Mouse (Mus musculus): ENCODE measurements around the gene Gm20696. TPM values are rescaled to one million over a fixed set of nuclear protein-coding genes. Genes with fewer than 3 reads are reported as not detected.

Gm20696 gene
- polyA plus RNA-seq, 1 experiment from 2014 or later: 0.03 TPM

GRCm38 (mm10) chr6:99338174-99338573 is 328.4 kb downstream of the Gm20696 start:
- 62% methylated on average over 3 of the region's 3 CpGs for WGBS (ENCODE audit: missing documents)
- Histone ChIP-seq H3K27ac (peak overlapping the region; percentile 54), H3K36me3 (ENCODE audit: inconsistent target) (no peaks in the 10 kb centered on the region), H3K79me2 (ENCODE audit: inconsistent target) (no peaks in the 10 kb centered on the region), H3K4me3 (ENCODE audit: inconsistent target) (no peak overlapping the region)

GRCm38 (mm10) chr6:99337575-99337974 is 329.0 kb downstream of the Gm20696 start:
- 14% methylated on average over 6 of the region's 6 CpGs for WGBS (ENCODE audit: missing documents)
- H3K27ac ChIP-seq: peak overlapping the region; percentile 54
- H3K79me2 ChIP-seq (ENCODE audit: inconsistent target): no peaks in the 10 kb centered on the region
- no peaks in the 10 kb centered on the region for H3K36me3 ChIP-seq (ENCODE audit: inconsistent target)
- no peak overlapping the region for H3K4me3 ChIP-seq (ENCODE audit: inconsistent target)

GRCm38 (mm10) chr6:99336191-99336590 is 330.4 kb downstream of the Gm20696 start:
- Histone ChIP-seq H3K4me3 (ENCODE audit: inconsistent target) (no peak overlapping the region), H3K36me3 (ENCODE audit: inconsistent target) (no peaks in the 10 kb centered on the region), H3K27ac (peak overlapping the region; percentile 19; the same call in 1 of the 2 replicates), H3K79me2 (ENCODE audit: inconsistent target) (no peaks in the 10 kb centered on the region)
- WGBS (ENCODE audit: missing documents): 43% methylated on average over 5 of the region's 5 CpGs

- H3K4me3 ChIP-seq (ENCODE audit: inconsistent target): no peak overlapping the region
Observed at GRCm38 (mm10) chr6:99335174-99335830, 331.3 kb downstream of the Gm20696 start.

DNA sequence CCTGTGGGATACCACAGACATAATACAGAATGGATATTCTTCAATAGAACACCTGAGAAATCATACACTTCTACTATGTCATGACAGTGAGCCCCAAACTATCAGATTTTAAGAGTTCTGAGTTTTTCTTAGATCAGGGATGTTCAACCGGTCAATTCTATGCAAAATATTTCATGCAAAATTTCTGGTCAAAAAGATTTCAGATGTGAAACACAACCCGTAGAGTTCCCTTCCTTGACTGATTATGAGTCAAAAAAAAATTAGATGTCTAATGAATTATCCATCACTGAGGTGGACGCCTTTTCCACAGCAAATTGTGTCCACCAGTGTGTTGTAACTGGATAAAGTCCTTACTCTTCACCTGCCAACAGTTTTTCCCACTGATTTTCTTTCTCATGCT is 332.3 kb downstream of the Gm20696 start:
- no peak overlapping the region for H3K27ac ChIP-seq
- WGBS (ENCODE audit: missing documents): 93% methylated on average over 3 of the region's 3 CpGs

More at GRCm38 (mm10) chr6:99335174-99335830, 331.3 kb downstream of the Gm20696 start:
- 38% methylated on average over 13 of the region's 13 CpGs for WGBS (ENCODE audit: missing documents)
- Histone ChIP-seq H3K79me2 (ENCODE audit: inconsistent target) (no peaks in the 10 kb centered on the region), H3K36me3 (ENCODE audit: inconsistent target) (no peaks in the 10 kb centered on the region), H3K27ac (peak overlapping the region; percentile 19; the same call in 1 of the 2 replicates)

DNA sequence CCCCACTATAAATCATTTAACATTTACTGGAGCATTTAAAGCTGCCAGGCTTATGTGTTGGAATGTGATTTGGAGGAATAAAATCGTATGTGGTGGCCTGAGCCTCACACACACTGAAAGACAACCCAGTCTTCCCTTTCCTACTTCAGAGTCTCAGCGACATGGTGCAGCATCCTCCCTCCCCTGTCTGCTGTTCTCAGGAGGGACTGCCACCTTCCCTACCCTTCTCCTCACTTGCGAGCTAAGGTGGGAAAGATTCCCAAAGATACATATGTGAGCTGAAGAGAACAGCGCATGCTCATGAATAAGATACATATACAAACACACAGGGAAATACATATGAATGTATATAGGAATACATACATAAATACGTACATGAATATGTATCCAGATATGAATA is 333.5 kb downstream of the Gm20696 start:
- Histone ChIP-seq H3K4me3 (ENCODE audit: inconsistent target) (no peak overlapping the region), H3K36me3 (ENCODE audit: inconsistent target) (no peaks in the 10 kb centered on the region), H3K79me2 (ENCODE audit: inconsistent target) (no peaks in the 10 kb centered on the region), H3K27ac (no peak overlapping the region)
- WGBS (ENCODE audit: missing documents): 94% methylated on average over 5 of the region's 5 CpGs

More for the DNA sequence above, 332.3 kb downstream of the Gm20696 start:
- H3K79me2 ChIP-seq (ENCODE audit: inconsistent target): no peaks in the 10 kb centered on the region
- no peak overlapping the region for H3K4me3 ChIP-seq (ENCODE audit: inconsistent target)
- H3K36me3 ChIP-seq (ENCODE audit: inconsistent target): no peaks in the 10 kb centered on the region

- no peaks in the 10 kb centered on the region for H3K79me2 ChIP-seq (ENCODE audit: inconsistent target)
- H3K27ac ChIP-seq: no peak overlapping the region
- H3K36me3 ChIP-seq (ENCODE audit: inconsistent target): no peaks in the 10 kb centered on the region
- H3K4me3 ChIP-seq (ENCODE audit: inconsistent target): no peak overlapping the region
- 96% methylated on average over 4 of the region's 4 CpGs for WGBS (ENCODE audit: missing documents)
Observed at GRCm38 (mm10) chr6:99330169-99330568, 336.4 kb downstream of the Gm20696 start.

- Histone ChIP-seq H3K79me2 (ENCODE audit: inconsistent target) (no peaks in the 10 kb centered on the region), H3K36me3 (ENCODE audit: inconsistent target) (no peaks in the 10 kb centered on the region), H3K27ac (no peak overlapping the region), H3K4me3 (ENCODE audit: inconsistent target) (no peak overlapping the region)
- WGBS (ENCODE audit: missing documents): 91% methylated on average over 2 of the region's 2 CpGs
Observed at GRCm38 (mm10) chr6:99328634-99329033, 338.0 kb downstream of the Gm20696 start.

DNA sequence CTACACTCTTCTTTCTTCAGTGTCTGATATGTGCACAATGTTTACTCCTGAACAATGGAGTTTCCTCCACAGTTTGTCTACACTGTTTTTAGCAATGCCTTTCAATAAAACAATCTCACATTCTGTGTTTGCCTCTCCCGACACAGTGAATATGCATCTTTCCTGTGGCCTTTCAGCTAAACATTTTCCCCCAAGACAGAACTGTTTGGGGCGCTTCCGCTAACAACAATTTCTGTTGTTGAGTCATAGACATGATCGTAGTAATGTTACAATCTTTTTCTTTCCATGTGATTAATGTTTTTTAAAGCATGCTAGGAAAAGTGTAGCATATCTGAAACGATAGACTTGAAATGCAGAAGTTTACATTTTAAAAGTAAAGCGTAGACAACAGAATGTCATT is 338.5 kb downstream of the Gm20696 start:
- H3K36me3 ChIP-seq (ENCODE audit: inconsistent target): no peaks in the 10 kb centered on the region
- 90% methylated on average over 6 of the region's 6 CpGs for WGBS (ENCODE audit: missing documents)
- no peak overlapping the region for H3K27ac ChIP-seq
- H3K4me3 ChIP-seq (ENCODE audit: inconsistent target): no peak overlapping the region
- H3K79me2 ChIP-seq (ENCODE audit: inconsistent target): no peaks in the 10 kb centered on the region

GRCm38 (mm10) chr6:99327721-99328120 is 338.9 kb downstream of the Gm20696 start:
- 94% methylated on average over 11 of the region's 11 CpGs for WGBS (ENCODE audit: missing documents)
- H3K79me2 ChIP-seq (ENCODE audit: inconsistent target): no peaks in the 10 kb centered on the region

GRCm38 (mm10) chr6:99325881-99326280 is 340.7 kb downstream of the Gm20696 start:
- Histone ChIP-seq H3K27ac (no peak overlapping the region), H3K4me3 (ENCODE audit: inconsistent target) (no peak overlapping the region), H3K36me3 (ENCODE audit: inconsistent target) (no peaks in the 10 kb centered on the region), H3K79me2 (ENCODE audit: inconsistent target) (no peaks in the 10 kb centered on the region)
- 93% methylated on average over 2 of the region's 2 CpGs for WGBS (ENCODE audit: missing documents)

More at GRCm38 (mm10) chr6:99327721-99328120, 338.9 kb downstream of the Gm20696 start:
- no peak overlapping the region for H3K27ac ChIP-seq
- H3K36me3 ChIP-seq (ENCODE audit: inconsistent target): no peaks in the 10 kb centered on the region
- no peak overlapping the region for H3K4me3 ChIP-seq (ENCODE audit: inconsistent target)

DNA sequence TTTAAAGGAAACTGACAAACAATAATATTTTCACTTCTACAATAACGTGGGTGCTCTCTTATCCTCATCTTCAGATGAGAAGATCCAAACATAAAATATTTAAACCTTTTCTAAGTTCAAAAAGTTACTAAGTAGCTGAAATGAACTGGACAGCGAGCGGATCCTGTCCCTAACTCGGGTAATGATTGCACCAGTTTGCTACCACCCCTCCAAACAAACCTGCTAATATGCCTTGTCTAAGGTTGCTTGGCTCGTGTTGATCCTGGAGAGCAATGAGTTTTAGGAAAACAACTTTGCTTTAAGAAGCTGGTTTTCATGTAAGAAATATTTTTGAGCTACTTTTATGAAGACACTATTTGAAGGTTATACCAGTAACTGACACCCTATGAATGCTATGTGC is 341.1 kb downstream of the Gm20696 start:
- 94% methylated on average over 5 of the region's 5 CpGs for WGBS (ENCODE audit: missing documents)
- Histone ChIP-seq H3K36me3 (ENCODE audit: inconsistent target) (no peaks in the 10 kb centered on the region), H3K27ac (no peak overlapping the region), H3K79me2 (ENCODE audit: inconsistent target) (no peaks in the 10 kb centered on the region), H3K4me3 (ENCODE audit: inconsistent target) (no peak overlapping the region)

DNA sequence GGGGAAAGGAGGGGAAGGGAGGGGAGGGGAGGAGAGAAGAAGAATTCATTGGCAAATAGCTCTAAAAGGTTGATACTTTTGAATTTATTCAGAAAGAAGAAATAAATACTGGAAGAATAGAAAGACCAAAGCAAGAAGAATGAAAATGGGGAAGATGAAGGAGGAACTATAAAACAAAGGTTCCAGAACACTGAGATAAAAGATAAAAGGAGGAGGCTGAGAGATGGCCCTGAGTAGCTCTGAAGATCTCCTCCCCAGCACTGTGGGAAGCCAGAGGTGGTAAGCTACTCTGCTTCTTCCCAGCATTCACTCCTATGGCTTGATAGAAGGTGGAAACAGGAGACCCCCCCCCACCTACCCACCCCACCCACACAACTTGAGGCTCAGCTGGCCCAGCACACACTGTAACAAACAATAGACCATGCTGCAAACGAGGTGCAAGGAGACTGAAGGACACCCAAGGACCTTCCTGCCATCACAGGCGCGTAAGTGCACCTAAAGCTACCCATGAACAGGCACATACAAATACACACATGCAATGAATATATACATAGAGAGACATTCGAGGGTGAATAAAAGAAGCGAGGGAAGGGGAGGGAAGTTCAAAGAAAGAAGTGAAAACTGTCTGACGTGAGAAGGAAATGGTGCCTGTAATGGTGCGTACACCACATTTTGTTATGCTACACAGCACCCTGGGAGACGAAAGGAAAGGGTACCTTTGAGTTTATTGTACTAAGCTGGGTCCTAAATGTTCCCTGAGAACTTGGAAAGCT is 344.3 kb downstream of the Gm20696 start:
- WGBS (ENCODE audit: missing documents): 62% methylated on average over 8 of the region's 8 CpGs
- Histone ChIP-seq H3K4me3 (ENCODE audit: inconsistent target) (no peak overlapping the region), H3K27ac (no peak overlapping the region)

GRCm38 (mm10) chr6:99320444-99320843 is 346.2 kb downstream of the Gm20696 start:
- no peak overlapping the region for H3K27ac ChIP-seq
- WGBS (ENCODE audit: missing documents): 93% methylated on average over 8 of the region's 8 CpGs
- H3K36me3 ChIP-seq (ENCODE audit: inconsistent target): no peaks in the 10 kb centered on the region
- H3K79me2 ChIP-seq (ENCODE audit: inconsistent target): no peaks in the 10 kb centered on the region
- no peak overlapping the region for H3K4me3 ChIP-seq (ENCODE audit: inconsistent target)

More for the DNA sequence above, 344.3 kb downstream of the Gm20696 start:
- Histone ChIP-seq H3K36me3 (ENCODE audit: inconsistent target) (no peaks in the 10 kb centered on the region), H3K79me2 (ENCODE audit: inconsistent target) (no peaks in the 10 kb centered on the region)
